Mouse (Mus musculus) 416B (cell line): Measurements from ENCODE around the gene Tmem192.
"Not testable (repeated sequence)": the region's sequence is repeated elsewhere in the genome, so short reads cannot be mapped to it uniquely, and the experiment has no call there.

Source experiments
- DNase-seq: peaks from one replicate; pipeline ENCODE4 v3.0.0; 2011; ENCODE audit warnings: low read depth

Tmem192 gene

DNA sequence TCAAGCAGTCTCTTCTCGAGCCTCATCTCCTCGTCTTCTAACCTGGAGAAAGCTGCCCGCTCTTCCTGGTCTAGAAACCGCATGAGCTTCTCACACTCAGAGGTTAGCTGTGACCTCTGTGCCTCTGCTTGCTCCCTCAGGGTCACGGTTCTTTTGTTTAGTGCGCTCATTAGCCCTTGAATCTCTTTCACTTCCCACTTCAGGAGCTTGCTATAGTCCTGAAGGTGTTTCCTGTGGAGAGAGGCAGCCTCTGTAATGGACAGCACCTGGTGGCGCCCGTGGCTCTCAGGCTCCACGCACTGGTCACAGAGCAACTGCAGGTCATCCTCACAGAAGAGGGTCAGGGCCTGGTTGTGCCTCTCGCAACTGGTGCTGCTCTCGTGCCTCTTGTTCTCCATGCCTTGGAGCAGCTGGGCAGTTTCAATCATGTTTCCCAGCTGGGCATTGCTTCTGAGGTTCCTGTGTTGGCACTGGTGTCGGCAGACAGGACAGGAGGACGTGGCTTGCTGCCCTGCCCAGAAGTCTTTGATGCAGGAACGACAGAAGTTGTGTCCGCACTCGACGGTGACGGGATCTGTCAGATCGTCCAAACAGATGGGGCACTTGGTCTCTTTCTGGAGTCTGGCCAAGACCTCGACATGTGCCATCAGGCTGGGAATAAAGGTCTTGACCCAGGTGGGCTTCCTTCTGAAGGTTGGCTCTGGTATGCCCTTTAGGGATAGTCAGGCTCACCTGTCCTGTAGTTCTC, 36.3 kb downstream of the Tmem192 start:
- no peak for DNase-seq

DNA sequence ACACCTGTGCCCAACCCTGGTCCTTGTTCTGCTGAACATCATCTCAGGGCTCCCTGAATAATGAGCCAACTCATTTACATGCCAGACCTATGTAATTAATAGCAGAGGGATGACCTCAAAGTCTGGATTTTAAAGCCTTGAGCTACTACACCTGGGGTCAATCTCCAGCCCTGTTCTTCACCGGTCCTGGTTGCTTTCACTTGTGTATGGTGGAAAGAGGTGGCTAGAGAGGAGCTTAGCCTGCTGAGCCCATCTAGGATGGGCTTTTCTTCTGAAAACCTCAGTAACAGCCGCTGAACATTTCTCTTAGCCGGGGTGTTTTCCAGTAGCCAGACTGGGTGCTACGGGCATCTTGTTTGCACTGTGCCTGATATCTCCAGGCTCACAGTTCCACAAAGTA, 40.7 kb downstream of the Tmem192 start, which contains the start of gene Trim75:
Trim75 (minus strand) TSS at position 101 of the 400 bp plus-strand sequence.
- no peak for DNase-seq

DNA sequence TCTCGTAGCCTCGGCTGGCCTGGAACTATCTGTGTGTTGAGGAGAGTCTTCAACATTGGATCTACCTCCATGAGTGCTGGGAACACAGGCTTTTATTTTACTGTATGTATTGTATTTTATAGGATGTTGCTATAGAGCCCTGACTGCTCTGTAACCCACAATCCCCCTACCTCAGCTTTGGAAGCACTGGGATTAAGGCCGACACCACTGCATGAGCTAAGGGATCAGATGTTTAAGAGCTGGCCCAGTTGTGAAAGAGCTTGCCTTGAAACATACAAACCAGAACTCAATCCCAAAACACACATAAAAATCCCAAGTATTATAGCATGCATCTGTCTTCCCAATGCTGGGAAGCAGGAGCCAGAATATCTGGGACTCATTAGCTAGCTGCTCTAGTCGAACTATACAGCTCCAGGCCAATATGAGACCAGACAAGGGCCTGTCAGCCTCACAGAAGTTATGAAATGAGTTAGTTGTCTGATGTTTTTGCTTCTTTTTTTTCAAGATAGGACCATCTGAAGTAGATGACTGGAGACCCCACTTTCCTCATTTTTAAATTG, 51.9 kb downstream of the Tmem192 start:
- DNase-seq = no peak

- DNase-seq = not testable (repeated sequence)
Measured at GRCm38 (mm10) chr8:65007616-65008015, 60.6 kb downstream of the Tmem192 start.

GRCm38 (mm10) chr8:65018423-65018822, 71.4 kb downstream of the Tmem192 start, which contains the start of the genes Trim61 and Trim60:
Gene Trim61, minus strand, starts transcription at chr8:65018523.
Gene Trim60, minus strand, starts transcription at chr8:65018584.
- DNase-seq = no peak
